Mouse (Mus musculus): ENCODE data around the gene Sycp2. TPM values are rescaled to one million over a fixed set of nuclear protein-coding genes. Genes with fewer than 3 reads are reported as not detected.

Gene Sycp2
- 0.93 and 1.1 TPM in 2 replicates for polyA plus RNA-seq (2012; rRNA removed)

GRCm38 (mm10) chr2:178407053-178407815 lies at the start of gene Sycp2:
Gene Sycp2, minus strand, starts transcription at chr2:178407685.

GRCm38 (mm10) chr2:178430231-178430630 lies 22.7 kb upstream of the Sycp2 start, which contains the start of gene Cdh26:
Gene Cdh26, plus strand, starts transcription at chr2:178430531.

DNA sequence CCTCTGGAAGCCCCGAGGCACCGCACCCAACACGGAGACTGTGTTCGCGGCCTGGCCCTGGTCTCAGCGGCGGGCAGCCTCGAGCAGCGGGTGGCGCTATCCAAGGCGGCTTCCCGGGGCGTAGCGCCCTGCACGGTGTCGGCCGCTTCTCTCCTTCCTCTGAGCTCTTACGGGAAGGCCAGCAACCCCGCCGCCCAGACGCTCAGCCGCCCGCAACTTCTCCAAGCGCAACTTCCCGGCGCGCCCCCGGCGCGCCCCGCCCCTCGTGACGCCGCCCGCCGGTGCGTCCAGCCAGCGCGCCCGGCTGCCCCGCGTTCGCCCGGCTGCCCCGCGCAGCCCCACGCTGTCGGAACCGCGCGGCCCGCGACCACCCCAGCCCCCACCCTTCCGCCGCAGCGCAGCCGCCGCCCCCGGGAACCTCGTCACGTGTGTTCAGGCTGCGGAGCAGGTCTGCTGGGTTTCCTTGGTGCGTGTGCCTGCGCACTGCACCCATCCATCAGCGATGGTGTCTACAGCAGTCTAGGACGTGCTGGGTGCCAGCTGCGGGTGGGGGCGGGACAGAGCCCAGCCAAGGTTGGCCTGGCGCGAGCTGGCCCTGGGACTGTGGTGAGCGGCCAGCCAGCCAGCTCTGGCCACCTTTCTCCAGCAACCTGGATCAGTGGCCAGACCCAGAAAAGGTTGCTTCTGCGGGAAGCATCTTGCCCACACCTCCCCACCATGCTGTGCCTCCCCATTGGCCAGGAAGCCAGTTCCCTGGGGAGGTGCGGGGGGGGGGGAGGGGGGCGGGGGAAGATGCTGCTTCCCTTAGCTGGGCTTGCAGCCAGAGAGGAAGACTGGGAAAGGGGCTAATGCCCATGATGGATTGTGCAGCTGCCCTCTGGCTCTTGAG lies 7.0 kb upstream of the Sycp2 start, which contains the start of the genes Ppp1r3d and Fam217b:
Ppp1r3d (minus strand) TSS at position 212 of the 889 bp plus-strand sequence.
Fam217b (plus strand) TSS at position 264 of the 889 bp plus-strand sequence.

Other genes starting within 250 kb of the Sycp2 start
- 5.3 and 6.1 TPM in 2 replicates for gene Ppp1r3d, start 6.8 kb upstream of the Sycp2 start, polyA plus RNA-seq (2012; rRNA removed)
- 11.2 TPM in 2 replicates for gene Fam217b, start 6.8 kb upstream of the Sycp2 start, polyA plus RNA-seq (2012; rRNA removed)
- gene Cdh26, start 22.8 kb upstream of the Sycp2 start, polyA plus RNA-seq (2012; rRNA removed), result 0.23 and 0.55 TPM in 2 replicates

Measured in central nervous system, embryonic 18 days (tissue).